Mouse (Mus musculus) intestine, embryonic 16.5 days (tissue): ENCODE data around the gene Mvp. TPM values are rescaled to one million over a fixed set of nuclear protein-coding genes. Genes with fewer than 3 reads are reported as not detected.

Experiments used
- ATAC-seq: fragments of 200-750 bp; cut with Nextera tagmentation; 2 replicates; pipeline ENCODE4 v1.8.0; 2017; ENCODE audit warnings: moderate TSS enrichment, moderate library complexity
- H3K27ac ChIP-seq: fragments of 300-500 bp; sonication (generic); 2 replicates; pipeline ENCODE4 v1.5.1; 2014; ENCODE audit warnings: mild to moderate bottlenecking, low read length
- H3K27me3 ChIP-seq: fragments of 300-500 bp; sonication (generic); replicated peaks from 2 replicates; pipeline ENCODE4 v1.6.1; 2014; ENCODE audit warnings: low read length, control low read depth, mixed read lengths; ENCODE audit not compliant: control insufficient read depth, insufficient read depth
- H3K36me3 ChIP-seq: fragments of 300-500 bp; sonication (generic); 2 replicates; pipeline ENCODE4 v1.6.1; 2014; ENCODE audit warnings: low read length, control low read depth; ENCODE audit not compliant: control insufficient read depth, insufficient read depth
- H3K4me1 ChIP-seq: fragments of 300-500 bp; sonication (generic); 2 replicates; pipeline ENCODE4 v1.6.1; 2014; ENCODE audit warnings: low read length, control low read depth, mixed read lengths; ENCODE audit not compliant: control insufficient read depth, insufficient read depth
- H3K4me2 ChIP-seq: fragments of 300-500 bp; sonication (generic); 2 replicates; pipeline ENCODE4 v1.6.1; 2014; ENCODE audit warnings: low read depth, low read length, control low read depth
- H3K4me3 ChIP-seq: fragments of 300-500 bp; sonication (generic); 2 replicates; pipeline ENCODE4 v1.5.1; 2014; ENCODE audit warnings: mild to moderate bottlenecking, low read length
- H3K9ac ChIP-seq: fragments of 300-500 bp; sonication (generic); 2 replicates; pipeline ENCODE4 v1.6.1; 2014; ENCODE audit warnings: low read depth, low read length
- H3K9me3 ChIP-seq: fragments of 300-500 bp; sonication (generic); 2 replicates; pipeline ENCODE4 v1.6.1; 2016; ENCODE audit warnings: low read length, control low read depth; ENCODE audit not compliant: control insufficient read depth
- WGBS: fragments of 180-500 bp; shearing (Covaris S2); extraction: QIAGEN DNeasy Blood & Tissue Kit; methylation state at CpG from one replicate; pipeline ENCODE4 v1.1.7; 2014; 5-methylcytosine and 5-hydroxymethylcytosine counted together
- polyA plus RNA-seq: library from polyadenylated mRNA; unstranded; fragments of >200 nt; fragmentation: Nextera tagmentation; extraction: Ambion mirVana; gene quantifications from 2 replicates; pipeline ENCODE4 v1.2.1, GENCODE M21; 2015

Gene Mvp
- polyA plus RNA-seq, 1 experiment from 2014 or later = 73.7 TPM

DNA sequence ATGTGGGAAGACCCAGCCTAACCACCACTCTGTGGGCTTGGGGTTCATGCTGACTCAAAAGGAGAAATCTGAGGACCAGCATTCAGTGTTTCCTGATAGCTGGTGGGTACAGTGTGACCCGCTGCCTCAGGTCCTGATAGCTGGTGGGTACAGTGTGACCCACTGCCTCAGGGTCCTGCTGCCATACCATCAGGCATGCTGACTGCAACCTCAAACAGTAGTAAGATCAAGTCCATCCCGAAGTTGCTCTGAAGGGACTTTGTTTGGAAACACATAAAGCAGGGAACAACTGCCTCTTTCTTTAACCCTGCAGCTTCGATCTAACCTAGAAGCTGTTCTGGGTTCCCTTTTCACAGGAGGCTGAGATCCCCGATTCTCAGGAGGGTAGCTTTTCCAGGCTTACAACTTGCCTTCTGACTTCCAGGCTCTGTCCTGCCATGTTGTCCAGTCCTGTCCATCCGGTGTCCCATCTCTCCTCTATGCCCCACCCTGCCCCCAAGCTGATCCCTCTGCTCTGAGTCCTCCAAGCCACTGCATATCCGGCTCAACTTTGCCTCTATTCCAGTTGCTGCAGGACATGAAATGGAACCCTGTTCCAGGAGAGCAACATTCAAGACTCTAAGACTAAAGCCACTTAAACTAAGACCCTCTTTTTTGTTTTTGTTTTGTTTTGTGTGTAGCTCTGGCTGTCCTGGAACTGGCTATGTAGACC is 7.0 kb downstream of the Mvp start:
- Histone ChIP-seq H3K4me1 (peaks cover 22% of the 10 kb centered on the region), H3K27ac (peak overlapping the region; percentile 95; the same call in 1 of the 2 replicates), H3K27me3 (no peaks in the 10 kb centered on the region), H3K4me2 (no peak overlapping the region), H3K9me3 (no peaks in the 10 kb centered on the region), H3K36me3 (no peaks in the 10 kb centered on the region), H3K4me3 (no peak overlapping the region), H3K9ac (no peak overlapping the region)
- 85% methylated on average over 6 of the region's 6 CpGs for WGBS
- no peak for ATAC-seq

- no peak for ATAC-seq
- WGBS = 72% methylated on average over 4 of the region's 4 CpGs
Observed at GRCm38 (mm10) chr7:127004122-127004875, 10.1 kb downstream of the Mvp start.

GRCm38 (mm10) chr7:127003620-127004019 is 10.8 kb downstream of the Mvp start:
- no peak overlapping the region for H3K9ac ChIP-seq
- H3K36me3 ChIP-seq = no peaks in the 10 kb centered on the region
- H3K4me3 ChIP-seq = peak overlapping the region; percentile 16; the same call in 1 of the 2 replicates
- H3K4me2 ChIP-seq = peak overlapping the region; percentile 35
- peak; percentile 77 for ATAC-seq
- 67% methylated on average over 5 of the region's 5 CpGs for WGBS
- no peaks in the 10 kb centered on the region for H3K27me3 ChIP-seq
- no peaks in the 10 kb centered on the region for H3K9me3 ChIP-seq
- H3K4me1 ChIP-seq = peaks cover 5% of the 10 kb centered on the region
- H3K27ac ChIP-seq = peak overlapping the region; percentile 60

More at GRCm38 (mm10) chr7:127004122-127004875, 10.1 kb downstream of the Mvp start:
- Histone ChIP-seq H3K4me1 (peaks cover 10% of the 10 kb centered on the region), H3K4me2 (no peak overlapping the region; the same call in 1 of the 2 replicates), H3K4me3 (no peak overlapping the region), H3K36me3 (no peaks in the 10 kb centered on the region), H3K27me3 (no peaks in the 10 kb centered on the region), H3K9me3 (no peaks in the 10 kb centered on the region), H3K9ac (no peak overlapping the region), H3K27ac (peak overlapping the region; percentile 5)

DNA sequence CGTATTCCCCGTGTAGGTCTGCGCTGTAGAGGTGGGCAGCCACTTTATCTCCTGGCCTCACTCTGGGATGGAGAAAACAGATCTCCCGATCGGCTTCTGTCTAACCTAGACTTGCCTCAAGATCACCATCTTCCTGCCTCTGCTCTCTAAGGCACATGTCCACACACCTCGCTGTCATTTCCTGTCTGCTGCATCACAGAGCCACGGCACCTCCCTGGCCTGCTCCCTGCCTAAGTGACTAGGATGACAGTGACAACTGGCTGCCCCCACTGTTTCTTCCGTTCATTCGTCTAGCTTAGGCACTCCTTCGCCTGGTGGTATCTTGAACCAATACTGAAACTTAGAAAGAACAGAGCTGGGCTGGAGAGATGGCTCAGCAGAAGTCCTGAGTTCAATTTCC is 14.9 kb downstream of the Mvp start:
- Histone ChIP-seq H3K27me3 (no peaks in the 10 kb centered on the region), H3K4me1 (no peaks in the 10 kb centered on the region), H3K36me3 (peaks cover 12% of the 10 kb centered on the region), H3K9ac (no peak overlapping the region), H3K4me2 (no peak overlapping the region), H3K4me3 (no peak overlapping the region), H3K27ac (no peak overlapping the region), H3K9me3 (no peaks in the 10 kb centered on the region)
- ATAC-seq = no peak
- 75% methylated on average over 10 of the region's 10 CpGs for WGBS

DNA sequence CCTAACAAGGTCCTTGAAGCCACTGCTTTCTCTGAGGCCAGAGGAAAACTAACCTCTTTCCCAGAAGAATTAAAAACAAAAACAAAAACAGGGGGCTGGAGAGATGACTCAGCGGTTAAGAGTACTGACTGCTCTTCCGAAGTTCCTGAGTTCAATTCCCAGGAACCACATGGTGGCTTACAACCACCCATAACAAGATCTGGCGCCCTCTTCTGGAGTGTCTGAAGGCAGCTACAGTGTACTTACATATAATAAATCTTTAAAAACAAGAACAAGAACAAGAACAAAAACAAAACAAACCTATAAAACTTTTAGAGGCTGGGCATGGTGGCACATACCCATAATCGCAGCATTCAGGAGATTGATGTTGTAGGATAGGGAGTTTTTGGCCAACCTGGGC is 18.0 kb downstream of the Mvp start:
- H3K4me3 ChIP-seq = no peak overlapping the region
- no peak overlapping the region for H3K27ac ChIP-seq
- no peak overlapping the region for H3K9ac ChIP-seq
- H3K9me3 ChIP-seq = no peaks in the 10 kb centered on the region
- no peak for ATAC-seq
- H3K4me2 ChIP-seq = no peak overlapping the region
- H3K27me3 ChIP-seq = no peaks in the 10 kb centered on the region
- no peaks in the 10 kb centered on the region for H3K4me1 ChIP-seq
- WGBS = 83% methylated on average over 4 of the region's 4 CpGs
- peaks cover 12% of the 10 kb centered on the region for H3K36me3 ChIP-seq

- no peak overlapping the region for H3K4me2 ChIP-seq
- H3K9me3 ChIP-seq = no peaks in the 10 kb centered on the region
- WGBS = 69% methylated on average over 8 of the region's 8 CpGs
Observed at GRCm38 (mm10) chr7:126988816-126989215, 25.6 kb downstream of the Mvp start.

GRCm38 (mm10) chr7:126986319-126986718 is 28.1 kb downstream of the Mvp start:
- peaks cover 11% of the 10 kb centered on the region for H3K4me1 ChIP-seq
- H3K4me2 ChIP-seq = no peak overlapping the region
- no peaks in the 10 kb centered on the region for H3K27me3 ChIP-seq
- H3K9ac ChIP-seq = no peak overlapping the region
- H3K27ac ChIP-seq = no peak overlapping the region
- no peaks in the 10 kb centered on the region for H3K9me3 ChIP-seq
- no peak overlapping the region for H3K4me3 ChIP-seq
- peak; percentile 65; the same call in 1 of the 2 replicates for ATAC-seq
- 42% methylated on average over 9 of the region's 9 CpGs for WGBS
- no peaks in the 10 kb centered on the region for H3K36me3 ChIP-seq

More at GRCm38 (mm10) chr7:126988816-126989215, 25.6 kb downstream of the Mvp start:
- Histone ChIP-seq H3K27ac (no peak overlapping the region), H3K9ac (no peak overlapping the region), H3K36me3 (no peaks in the 10 kb centered on the region), H3K4me1 (peaks cover 3% of the 10 kb centered on the region; the same call in 1 of the 2 replicates), H3K27me3 (no peaks in the 10 kb centered on the region), H3K4me3 (no peak overlapping the region)
- no peak for ATAC-seq

- Histone ChIP-seq H3K4me2 (no peak overlapping the region), H3K4me3 (no peak overlapping the region), H3K36me3 (peaks cover 7% of the 10 kb centered on the region), H3K27me3 (no peaks in the 10 kb centered on the region), H3K9ac (no peak overlapping the region), H3K4me1 (peaks cover 11% of the 10 kb centered on the region), H3K9me3 (no peaks in the 10 kb centered on the region), H3K27ac (no peak overlapping the region)
- no peak for ATAC-seq
- 46% methylated on average over 10 of the region's 10 CpGs for WGBS
Observed at GRCm38 (mm10) chr7:126984667-126985444, 29.6 kb downstream of the Mvp start.

- Histone ChIP-seq H3K27me3 (no peaks in the 10 kb centered on the region), H3K9ac (no peak overlapping the region), H3K4me1 (peaks cover 15% of the 10 kb centered on the region), H3K4me3 (no peak overlapping the region), H3K27ac (peak overlapping the region; percentile 36; the same call in 1 of the 2 replicates), H3K9me3 (no peaks in the 10 kb centered on the region), H3K36me3 (peaks cover 21% of the 10 kb centered on the region), H3K4me2 (no peak overlapping the region)
- WGBS = 74% methylated on average over 7 of the region's 7 CpGs
- no peak for ATAC-seq
Observed at GRCm38 (mm10) chr7:126983113-126983512, 31.3 kb downstream of the Mvp start.
